Comparison of ENCODE assay signal across 20 mouse cellular contexts in the genomic region with DNA sequence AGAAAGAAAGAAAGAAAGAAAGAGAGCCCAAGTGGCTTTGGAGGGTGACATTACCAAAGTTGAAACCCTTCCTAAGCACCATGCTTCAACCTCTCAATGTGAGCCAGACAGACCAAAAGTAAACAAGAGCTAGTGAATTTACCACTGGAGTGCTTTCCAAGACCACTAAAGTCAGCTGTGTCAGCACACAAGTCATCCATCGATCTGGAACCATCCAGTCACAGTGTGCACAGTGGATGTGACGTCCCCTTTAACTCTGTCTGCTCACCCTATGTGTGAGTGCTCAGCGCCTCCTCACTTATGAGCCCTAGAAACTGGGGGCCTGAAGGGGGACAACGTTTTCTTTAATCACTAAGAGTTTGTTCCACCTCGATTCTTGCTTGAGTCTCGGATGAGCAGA. TPM values are rescaled to one million over a fixed set of nuclear protein-coding genes. Genes with fewer than 3 reads are reported as not detected.
DNase-seq lines count a peak whose midpoint lies in the region; ATAC-seq and TF ChIP-seq lines count a peak whose summit lies in the region.
"Had no signal": no experiment of that assay in that cellular context is flagged by ENCODE, and none has a peak within 500 bp of the region (broad histone marks: within the 10 kb centered on the region; RNA-seq: fewer than 3 reads in every experiment).

No protein-coding gene starts in this region.

- H3K36me3 ChIP-seq in kidney, adult 2 months (ENCODE audit: control insufficient read depth, insufficient read depth, low read length): no peaks in the 10 kb centered on the region
- H3K36me3 ChIP-seq in kidney, postnatal 0 days (ENCODE audit: insufficient read depth, low read length): no peaks in the 10 kb centered on the region
- H3K36me3 ChIP-seq in lung, embryonic 16.5 days (ENCODE audit: control insufficient read depth, insufficient read depth, low read length): no peaks in the 10 kb centered on the region
- H3K36me3 ChIP-seq: embryonic facial prominence, embryonic 10.5 days; G1E; heart, embryonic 13.5 days had no signal

- H3K27me3 ChIP-seq in kidney, adult 2 months (replicated peaks; ENCODE audit: control insufficient read depth, insufficient read depth, low read length): no peaks in the 10 kb centered on the region
- no peaks in the 10 kb centered on the region for H3K27me3 ChIP-seq in kidney, postnatal 0 days (ENCODE audit: insufficient read depth, low read length)
- H3K27me3 ChIP-seq in lung, embryonic 16.5 days (ENCODE audit: control insufficient read depth, insufficient read depth, low read depth, low read length): no peaks in the 10 kb centered on the region

- WGBS in kidney, adult 2 months: 44% methylated on average over 6 of the region's 6 CpGs
- 41% methylated on average over 6 of the region's 6 CpGs for WGBS in kidney, postnatal 0 days
- WGBS in lung, embryonic 16.5 days: 35% methylated on average over 6 of the region's 6 CpGs

- no peak for TF ChIP-seq POLR2A in kidney, adult 2 months (IDR thresholded peaks at IDR 0.05; ENCODE audit: low read depth, low read length)

- H3K4me2 ChIP-seq in kidney, postnatal 0 days (ENCODE audit: low read length): no peak overlapping the region
- H3K4me2 ChIP-seq in lung, embryonic 16.5 days (ENCODE audit: low read depth, low read length): no peak overlapping the region
- H3K4me2 ChIP-seq: forebrain, embryonic 13.5 days; heart, embryonic 13.5 days had no signal

- peak overlapping the region; percentile 65; the same call in 1 of the 2 replicates for H3K27ac ChIP-seq in kidney, adult 2 months (ENCODE audit: insufficient read depth, low read depth, low read length)
- H3K27ac ChIP-seq in kidney, postnatal 0 days: peak overlapping the region; percentile 70; the same call in 1 of the 2 replicates
- H3K27ac ChIP-seq in lung, embryonic 16.5 days (ENCODE audit: low read length): no peak overlapping the region
- H3K27ac ChIP-seq: embryonic facial prominence, embryonic 10.5 days; forebrain, embryonic 13.5 days; heart, embryonic 13.5 days had no signal

- TF ChIP-seq CTCF in kidney, adult 2 months (conservative IDR thresholded peaks at IDR 0.05; ENCODE audit: insufficient read depth, insufficient read length, low read depth, low read length): no peak
- TF ChIP-seq CTCF in kidney, postnatal 0 days (IDR thresholded peaks at IDR 0.05; ENCODE audit: low read depth): no peak

- no peaks in the 10 kb centered on the region for H3K9me3 ChIP-seq in kidney, postnatal 0 days (replicated peaks; ENCODE audit: low read length)
- H3K9me3 ChIP-seq in lung, embryonic 16.5 days (ENCODE audit: control insufficient read depth, low read length): no peaks in the 10 kb centered on the region
- H3K9me3 ChIP-seq: embryonic facial prominence, embryonic 10.5 days; forebrain, embryonic 13.5 days; heart, embryonic 13.5 days had no signal

- no peak for DNase-seq in kidney, adult 2 months
- no peak for DNase-seq in kidney, adult 9 months
- DNase-seq in kidney, postnatal 0 days (ENCODE audit: low spot score): no peak
- DNase-seq in kidney, postnatal 36 days: no peak
- DNase-seq in lung, postnatal 14 days: no peak
- DNase-seq in urinary bladder, postnatal 36 days (ENCODE audit: low spot score in 2 of 2): no peak
- DNase-seq: adrenal gland, adult 8-10 months; adrenal gland, postnatal 36 days; B cell, adult 2 months; cerebellum, adult 2 months; cerebellum, postnatal 10 days; gastrocnemius, postnatal 36 days; heart, adult 11 months; heart, postnatal 36 days had no signal

- H3K9ac ChIP-seq in kidney, postnatal 0 days (ENCODE audit: low read depth, low read length): no peak overlapping the region
- no peak overlapping the region for H3K9ac ChIP-seq in lung, embryonic 16.5 days (ENCODE audit: low read length)
- H3K9ac ChIP-seq: forebrain, embryonic 13.5 days; heart, embryonic 13.5 days had no signal

- no peak overlapping the region for H3K4me3 ChIP-seq in kidney, adult 2 months (ENCODE audit: insufficient read depth, low read depth, low read length)
- H3K4me3 ChIP-seq in kidney, postnatal 0 days (replicated peaks; ENCODE audit: low read depth, low read length): no peak overlapping the region
- H3K4me3 ChIP-seq in lung, embryonic 16.5 days (ENCODE audit: low read length): no peak overlapping the region
- H3K4me3 ChIP-seq: embryonic facial prominence, embryonic 10.5 days; forebrain, embryonic 13.5 days; heart, embryonic 13.5 days had no signal

- peak; percentile 34; the same call in 1 of the 2 replicates for ATAC-seq in kidney, postnatal 0 days (replicated peaks; ENCODE audit: low FRiP score, low read depth)
- peak; percentile 60 for ATAC-seq in lung, embryonic 16.5 days (ENCODE audit: low read depth)
- ATAC-seq: CD4-positive, CD25-positive, alpha-beta regulatory T cell, adult 4 months; forebrain, embryonic 13.5 days had no signal

- H3K4me1 ChIP-seq in kidney, adult 2 months (ENCODE audit: control insufficient read depth, insufficient read depth, low read length): peaks cover 45% of the 10 kb centered on the region
- peaks cover 9% of the 10 kb centered on the region; the same call in 1 of the 2 replicates for H3K4me1 ChIP-seq in kidney, postnatal 0 days (replicated peaks; ENCODE audit: insufficient read depth, low read length)
- H3K4me1 ChIP-seq in lung, embryonic 16.5 days (replicated peaks; ENCODE audit: control insufficient read depth, insufficient read depth, low read length): peaks cover 23% of the 10 kb centered on the region
- H3K4me1 ChIP-seq: forebrain, embryonic 13.5 days had no signal

RNA-seq across cellular contexts. Expression of a gene that starts 7.4 kb away (rescaled TPM):
- 50.1 and 57.6 TPM in 2 replicates for polyA plus RNA-seq in kidney, adult 2 months (2012; rRNA removed)
- polyA plus RNA-seq in kidney, postnatal 0 days (2015; fragmentation: Nextera tagmentation; extraction: Ambion mirVana): 53.4 and 59.8 TPM in 2 replicates
- 26.7 and 27.7 TPM in 2 replicates for polyA plus RNA-seq in lung, embryonic 16.5 days (2015; fragmentation: Nextera tagmentation; extraction: Ambion mirVana)
- polyA plus RNA-seq: CD4-positive, CD25-positive, alpha-beta regulatory T cell, adult 4 months; G1E had no signal
